Mouse (Mus musculus) heart, adult 2 months (tissue): ENCODE measurements around the gene Sytl2.

ENCODE experiments used
- CTCF ChIP-seq: fragments of 200-600 bp; IDR thresholded peaks from 2 replicates; pipeline ENCODE4 v1.8.1; 2022; ENCODE audit warnings: antibody characterized with exemption, mild to moderate bottlenecking, moderate library complexity
- EP300 ChIP-seq: fragments of 200-500 bp; IDR thresholded peaks from 2 replicates; pipeline ENCODE4 v1.6.1; 2011; ENCODE audit warnings: low read depth, low read length, control low read depth; ENCODE audit not compliant: insufficient read depth
- POLR2A ChIP-seq: fragments of 200-500 bp; IDR thresholded peaks from 2 replicates; pipeline ENCODE4 v1.6.1; 2011; ENCODE audit warnings: mild to moderate bottlenecking, low read depth, low read length, control low read depth; ENCODE audit not compliant: insufficient read depth

GRCm38 (mm10) chr7:90313421-90313820, 11.4 kb downstream of the Sytl2 start:
- no peak for TF ChIP-seq CTCF
- no peak for TF ChIP-seq POLR2A
- TF ChIP-seq EP300: no peak
